Mouse (Mus musculus): ENCODE results near the gene Skap1. TPM values are rescaled to one million over a fixed set of nuclear protein-coding genes. Genes with fewer than 3 reads are reported as not detected.

Skap1 gene
- total RNA-seq, 2 experiments from 2014 or later = 3.2 to 9.6 TPM

- ATAC-seq (replicated peaks; ENCODE audit: low FRiP score, poor library complexity, severe bottlenecking) = no peak
Observed at GRCm38 (mm10) chr11:96796586-96796985, 332.2 kb downstream of the Skap1 start.

DNA sequence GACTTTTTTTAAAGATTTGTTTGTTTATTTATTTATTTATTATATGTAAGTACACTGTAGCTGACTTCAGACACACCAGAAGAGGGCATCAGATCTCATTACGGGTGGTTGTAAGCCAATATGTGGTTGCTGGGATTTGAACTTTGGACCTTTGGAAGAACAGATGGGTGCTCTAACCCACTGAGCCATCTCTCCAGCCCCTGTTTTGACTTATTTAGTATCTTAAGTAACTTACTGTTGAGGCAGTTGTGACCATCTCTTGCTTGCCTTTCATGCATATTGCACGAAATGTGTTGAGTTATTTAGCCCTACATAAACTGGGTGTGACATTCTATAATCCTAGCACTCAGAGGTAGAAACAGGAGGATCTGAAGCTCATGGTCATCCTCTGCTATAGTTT lies 335.1 kb downstream of the Skap1 start:
- no peak for ATAC-seq (replicated peaks; ENCODE audit: low FRiP score, poor library complexity, severe bottlenecking)

DNA sequence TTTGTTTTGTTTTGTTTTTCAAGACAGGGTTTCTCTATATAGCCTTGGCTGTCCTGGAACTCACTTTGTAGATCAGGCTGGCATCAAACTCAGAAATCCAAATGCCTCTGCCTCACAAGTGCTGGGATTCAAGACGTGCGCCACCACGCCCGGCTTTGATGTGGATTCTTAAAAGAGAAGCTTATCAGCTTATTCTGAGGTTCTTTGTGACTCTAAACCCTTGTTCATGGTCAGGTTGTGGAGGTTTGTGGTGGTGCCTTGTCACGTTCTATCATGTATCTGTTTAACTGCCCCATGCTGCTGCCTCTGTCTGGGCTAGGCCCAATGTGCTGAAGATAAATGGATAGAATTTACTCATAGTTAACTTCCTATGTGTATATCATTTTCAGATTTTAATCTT lies 341.2 kb downstream of the Skap1 start:
- no peak for ATAC-seq (replicated peaks; ENCODE audit: low FRiP score, poor library complexity, severe bottlenecking)

- no peak for ATAC-seq (replicated peaks; ENCODE audit: low FRiP score, poor library complexity, severe bottlenecking)
Observed at GRCm38 (mm10) chr11:96808066-96808465, 343.7 kb downstream of the Skap1 start.

Other genes starting within 250 kb of the Skap1 start
- not detected in 2 replicates for gene Hoxb9, start 193.1 kb upstream of the Skap1 start, total RNA-seq (2015; ENCODE audit: low replicate concordance)
- gene Hoxb9, start 193.1 kb upstream of the Skap1 start, total RNA-seq (2017; ENCODE audit: low replicate concordance) = not detected in 2 replicates
- gene Hoxb8, start 182.7 kb upstream of the Skap1 start, total RNA-seq (2015; ENCODE audit: low replicate concordance) = not detected in 2 replicates
- not detected in 2 replicates for gene Hoxb8, start 182.7 kb upstream of the Skap1 start, total RNA-seq (2017; ENCODE audit: low replicate concordance)
- not detected in 2 replicates for gene Hoxb7, start 178.0 kb upstream of the Skap1 start, total RNA-seq (2015; ENCODE audit: low replicate concordance)
- gene Hoxb7, start 178.0 kb upstream of the Skap1 start, total RNA-seq (2017; ENCODE audit: low replicate concordance) = not detected in 2 replicates
- gene Hoxb6, start 172.1 kb upstream of the Skap1 start, total RNA-seq (2015; ENCODE audit: low replicate concordance) = not detected in 2 replicates
- not detected in 2 replicates for gene Hoxb6, start 172.1 kb upstream of the Skap1 start, total RNA-seq (2017; ENCODE audit: low replicate concordance)
- gene Hoxb5, start 161.3 kb upstream of the Skap1 start, total RNA-seq (2015; ENCODE audit: low replicate concordance) = not detected in 2 replicates
- gene Hoxb5, start 161.3 kb upstream of the Skap1 start, total RNA-seq (2017; ENCODE audit: low replicate concordance) = not detected in 2 replicates
- 1.3 TPM in 1 of 2 replicates, not detected in the other for gene Hoxb4, start 146.3 kb upstream of the Skap1 start, total RNA-seq (2015; ENCODE audit: low replicate concordance)
- gene Hoxb4, start 146.3 kb upstream of the Skap1 start, total RNA-seq (2017; ENCODE audit: low replicate concordance) = not detected in 2 replicates
- gene Hoxb3, start 141.3 kb upstream of the Skap1 start, total RNA-seq (2015; ENCODE audit: low replicate concordance) = not detected in 2 replicates
- gene Hoxb3, start 141.3 kb upstream of the Skap1 start, total RNA-seq (2017; ENCODE audit: low replicate concordance) = not detected in 2 replicates
- not detected in 2 replicates for gene Hoxb2, start 114.1 kb upstream of the Skap1 start, total RNA-seq (2015; ENCODE audit: low replicate concordance)
- 1.0 TPM in 1 of 2 replicates, not detected in the other for gene Hoxb2, start 114.1 kb upstream of the Skap1 start, total RNA-seq (2017; ENCODE audit: low replicate concordance)
- gene Hoxb1, start 98.8 kb upstream of the Skap1 start, total RNA-seq (2015; ENCODE audit: low replicate concordance) = not detected in 2 replicates
- gene Hoxb1, start 98.8 kb upstream of the Skap1 start, total RNA-seq (2017; ENCODE audit: low replicate concordance) = not detected in 2 replicates

Measured in erythroid progenitor cell, adult 5-6 weeks (primary cell).